Mouse (Mus musculus): ENCODE measurements around the gene Pitx3. TPM values are rescaled to one million over a fixed set of nuclear protein-coding genes. Genes with fewer than 3 reads are reported as not detected.

Pitx3 gene
- polyA plus RNA-seq, 1 experiment from 2014 or later: not detected

DNA sequence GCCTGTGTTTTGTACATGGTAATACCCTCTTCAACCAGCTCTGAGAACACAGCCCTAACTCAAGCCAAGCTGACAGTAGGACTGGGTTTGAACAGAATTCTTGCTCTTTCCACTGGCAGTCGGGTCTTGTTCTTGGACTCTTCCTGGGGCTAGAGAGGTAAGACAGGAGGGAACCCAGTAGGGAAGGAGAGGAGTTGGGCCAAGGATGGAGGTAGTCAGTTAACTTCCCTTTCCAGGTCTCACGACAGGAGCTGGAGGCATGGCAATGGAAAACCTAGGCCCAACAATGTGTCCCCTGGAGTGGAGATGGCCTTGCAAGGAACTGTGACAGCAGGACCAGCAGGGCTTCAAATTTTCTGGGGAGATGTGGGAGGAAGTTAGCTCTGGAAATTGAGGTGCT lies 7.8 kb downstream of the Pitx3 start:
- H3K9ac ChIP-seq (replicated peaks; ENCODE audit: low read depth, low read length): no peak overlapping the region
- no peak overlapping the region for H3K4me3 ChIP-seq (ENCODE audit: low read depth, low read length)
- no peak overlapping the region for H3K4me2 ChIP-seq (replicated peaks; ENCODE audit: low read depth, low read length)
- no peak overlapping the region for H3K27ac ChIP-seq (ENCODE audit: low read length)
- peaks cover 19% of the 10 kb centered on the region for H3K4me1 ChIP-seq (ENCODE audit: control insufficient read depth, insufficient read depth, low read length)
- 76% methylated on average over 2 of the region's 2 CpGs for WGBS
- no peaks in the 10 kb centered on the region for H3K36me3 ChIP-seq (ENCODE audit: control insufficient read depth, insufficient read depth, low read length)
- no peaks in the 10 kb centered on the region for H3K9me3 ChIP-seq (ENCODE audit: control insufficient read depth, low read depth, low read length)
- peaks cover 30% of the 10 kb centered on the region for H3K27me3 ChIP-seq (ENCODE audit: control insufficient read depth, insufficient read depth, low read length)
- ATAC-seq (ENCODE audit: insufficient number of reproducible peaks, insufficient read depth, low FRiP score, low read depth): no peak

DNA sequence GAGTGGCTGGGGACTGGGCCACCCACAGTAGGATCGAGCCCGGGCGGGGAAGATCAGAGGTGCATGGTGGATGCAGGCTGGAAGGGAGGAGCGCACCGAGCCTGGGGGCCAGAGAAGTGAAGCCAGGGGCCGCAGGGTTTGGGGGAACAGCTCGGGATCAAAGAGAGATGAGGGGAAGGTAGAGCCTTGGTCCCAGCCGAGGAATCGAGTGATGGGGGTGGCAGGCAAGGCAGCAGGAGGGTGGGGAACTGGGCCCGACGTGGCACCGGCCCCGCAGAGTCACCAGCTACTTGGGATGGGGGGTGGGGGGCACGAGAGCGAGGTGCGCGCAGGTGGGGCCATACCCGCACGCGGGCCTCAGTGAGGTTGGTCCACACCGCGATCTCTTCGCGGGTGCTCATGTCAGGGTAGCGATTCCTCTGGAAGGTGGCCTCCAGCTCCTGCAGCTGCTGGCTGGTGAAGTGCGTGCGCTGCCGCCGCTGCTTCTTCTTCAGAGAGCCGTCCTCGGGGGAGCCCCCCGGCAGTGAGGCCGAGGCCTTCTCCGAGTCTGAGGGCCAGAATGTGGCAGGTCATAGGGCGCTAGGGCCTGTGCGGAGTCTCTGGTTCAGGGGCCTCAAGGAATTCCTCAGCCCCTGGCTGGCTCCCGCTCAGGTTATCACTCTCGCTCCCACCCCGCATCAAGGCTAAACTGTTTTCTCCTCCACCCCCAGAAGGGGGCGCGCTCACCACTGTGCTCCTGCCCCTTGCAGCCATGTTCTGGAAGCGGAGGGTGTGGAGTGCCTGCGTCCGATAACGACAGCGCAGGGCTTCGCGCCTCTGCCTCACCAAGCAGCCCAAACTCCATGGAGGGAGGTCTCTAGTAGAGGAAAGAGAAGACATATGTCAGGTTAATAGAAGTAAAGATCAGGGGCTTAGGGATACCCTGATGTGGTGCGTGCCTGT lies 11.2 kb downstream of the Pitx3 start:
- ATAC-seq (ENCODE audit: insufficient number of reproducible peaks, insufficient read depth, low FRiP score, low read depth): 0 out of 2 replicates have a peak, but pooled peaks have one; percentile 8
- Histone ChIP-seq H3K4me2 (replicated peaks; ENCODE audit: low read depth, low read length) (peak overlapping the region; percentile 100), H3K36me3 (ENCODE audit: control insufficient read depth, insufficient read depth, low read length) (no peaks in the 10 kb centered on the region), H3K27ac (ENCODE audit: low read length) (no peak overlapping the region), H3K4me1 (ENCODE audit: control insufficient read depth, insufficient read depth, low read length) (peaks cover 19% of the 10 kb centered on the region), H3K27me3 (ENCODE audit: control insufficient read depth, insufficient read depth, low read length) (peaks cover 38% of the 10 kb centered on the region), H3K9ac (replicated peaks; ENCODE audit: low read depth, low read length) (peak overlapping the region; percentile 28; the same call in 1 of the 2 replicates), H3K4me3 (ENCODE audit: low read depth, low read length) (peak overlapping the region; percentile 53), H3K9me3 (ENCODE audit: control insufficient read depth, low read depth, low read length) (no peaks in the 10 kb centered on the region)
- WGBS: 3% methylated on average over 49 of the region's 49 CpGs

DNA sequence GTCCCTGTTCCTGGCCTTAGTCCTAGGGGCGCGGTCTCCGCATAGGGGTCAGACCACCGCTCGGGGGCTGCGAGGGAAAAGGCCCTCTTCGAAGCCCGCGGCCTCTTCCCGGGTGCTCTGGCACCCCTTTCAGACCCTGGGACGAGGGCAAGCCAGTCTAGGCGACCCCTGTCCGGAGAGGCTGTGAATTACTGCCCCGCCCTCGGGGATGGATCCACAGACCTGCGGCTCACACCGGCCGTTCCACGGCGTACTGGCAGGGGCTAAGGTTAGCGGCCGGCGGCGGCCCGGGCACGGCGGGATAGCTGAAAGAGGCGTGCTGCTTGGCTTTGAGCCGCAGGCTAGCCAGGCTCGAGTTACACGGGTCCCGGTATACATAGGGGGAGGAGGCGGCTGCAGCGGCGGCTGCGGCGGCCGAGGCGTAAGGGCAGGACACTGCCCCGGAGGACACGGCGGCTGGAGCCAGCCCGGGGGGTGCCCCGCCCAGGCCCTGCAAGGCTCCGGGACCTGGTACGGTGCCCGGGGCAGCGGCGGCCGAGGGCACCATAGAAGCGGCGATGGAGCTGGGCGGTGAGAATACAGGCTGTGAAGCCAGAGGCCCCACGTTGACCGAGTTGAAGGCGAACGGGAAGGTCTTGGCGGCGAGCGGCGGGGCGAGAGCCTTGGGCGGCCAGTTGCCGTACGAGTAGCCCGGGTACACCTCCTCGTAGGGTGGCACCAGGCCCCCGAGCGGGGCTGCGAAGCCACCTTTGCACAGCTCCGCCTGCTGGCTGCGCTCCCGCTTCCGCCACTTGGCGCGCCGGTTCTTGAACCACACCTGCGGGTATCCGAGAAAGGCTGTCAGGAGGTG lies 12.1 kb downstream of the Pitx3 start:
- H3K4me3 ChIP-seq (ENCODE audit: low read depth, low read length): peak overlapping the region; percentile 53
- no peak overlapping the region for H3K27ac ChIP-seq (ENCODE audit: low read length)
- WGBS: 1% methylated on average over 78 of the region's 79 CpGs
- H3K36me3 ChIP-seq (ENCODE audit: control insufficient read depth, insufficient read depth, low read length): no peaks in the 10 kb centered on the region
- peak overlapping the region; percentile 100 for H3K4me2 ChIP-seq (replicated peaks; ENCODE audit: low read depth, low read length)
- peaks cover 41% of the 10 kb centered on the region for H3K27me3 ChIP-seq (ENCODE audit: control insufficient read depth, insufficient read depth, low read length)
- H3K4me1 ChIP-seq (ENCODE audit: control insufficient read depth, insufficient read depth, low read length): peaks cover 16% of the 10 kb centered on the region
- peak; percentile 30; the same call in 1 of the 2 replicates for ATAC-seq (ENCODE audit: insufficient number of reproducible peaks, insufficient read depth, low FRiP score, low read depth)
- H3K9me3 ChIP-seq (ENCODE audit: control insufficient read depth, low read depth, low read length): no peaks in the 10 kb centered on the region
- peak overlapping the region; percentile 28; the same call in 1 of the 2 replicates for H3K9ac ChIP-seq (replicated peaks; ENCODE audit: low read depth, low read length)

DNA sequence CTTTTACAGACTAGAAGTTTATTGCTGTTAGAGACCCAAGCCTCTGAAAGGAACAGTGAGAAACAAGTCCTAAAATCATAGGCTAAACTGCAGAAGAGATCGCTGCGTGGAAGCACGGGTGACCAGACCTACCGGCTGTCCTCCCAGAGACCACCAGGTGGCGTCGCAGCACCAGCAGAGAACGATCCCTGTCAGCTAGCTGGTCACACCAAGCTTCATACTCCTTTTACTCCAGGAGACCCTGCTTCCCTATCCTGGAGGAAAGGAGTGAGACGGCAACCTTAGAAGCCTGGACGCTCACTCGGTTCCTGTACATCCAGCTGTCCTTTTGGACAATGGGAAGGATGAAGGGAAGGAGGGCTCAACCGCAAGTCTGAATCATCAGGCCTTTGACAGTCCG lies 12.8 kb downstream of the Pitx3 start:
- Histone ChIP-seq H3K9me3 (ENCODE audit: control insufficient read depth, low read depth, low read length) (no peaks in the 10 kb centered on the region), H3K9ac (replicated peaks; ENCODE audit: low read depth, low read length) (no peak overlapping the region), H3K27me3 (ENCODE audit: control insufficient read depth, insufficient read depth, low read length) (peaks cover 41% of the 10 kb centered on the region), H3K4me2 (replicated peaks; ENCODE audit: low read depth, low read length) (peak overlapping the region; percentile 100), H3K4me3 (ENCODE audit: low read depth, low read length) (peak overlapping the region; percentile 53), H3K36me3 (ENCODE audit: control insufficient read depth, insufficient read depth, low read length) (no peaks in the 10 kb centered on the region), H3K4me1 (ENCODE audit: control insufficient read depth, insufficient read depth, low read length) (peaks cover 15% of the 10 kb centered on the region), H3K27ac (ENCODE audit: low read length) (no peak overlapping the region)
- peak; percentile 44; the same call in 1 of the 2 replicates for ATAC-seq (ENCODE audit: insufficient number of reproducible peaks, insufficient read depth, low FRiP score, low read depth)
- 1% methylated on average over 12 of the region's 12 CpGs for WGBS

DNA sequence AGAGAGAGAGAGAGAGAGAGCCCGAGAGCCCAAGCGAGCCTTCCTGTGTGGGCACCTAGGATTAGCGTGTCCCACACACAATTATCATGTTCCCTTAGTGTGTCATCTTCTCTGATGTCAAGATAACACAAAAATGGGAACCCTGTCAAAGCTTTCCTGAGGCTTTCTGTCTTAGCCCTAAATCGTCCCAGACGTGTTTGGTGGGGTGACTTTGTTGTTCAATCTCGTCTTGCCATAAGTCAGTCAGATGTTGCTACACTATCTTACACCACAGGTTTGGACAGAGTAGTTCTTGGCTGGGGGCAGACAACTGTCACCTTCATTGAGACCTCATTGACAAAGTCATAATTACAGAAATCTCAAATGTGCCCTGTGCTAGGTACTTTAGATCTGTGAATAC lies 15.5 kb downstream of the Pitx3 start:
- WGBS: 55% methylated on average over 6 of the region's 6 CpGs
- H3K9ac ChIP-seq (replicated peaks; ENCODE audit: low read depth, low read length): no peak overlapping the region
- H3K9me3 ChIP-seq (ENCODE audit: control insufficient read depth, low read depth, low read length): no peaks in the 10 kb centered on the region
- no peaks in the 10 kb centered on the region for H3K36me3 ChIP-seq (ENCODE audit: control insufficient read depth, insufficient read depth, low read length)
- H3K27ac ChIP-seq (ENCODE audit: low read length): no peak overlapping the region
- H3K4me2 ChIP-seq (replicated peaks; ENCODE audit: low read depth, low read length): no peak overlapping the region
- H3K4me3 ChIP-seq (ENCODE audit: low read depth, low read length): no peak overlapping the region
- peaks cover 41% of the 10 kb centered on the region for H3K27me3 ChIP-seq (ENCODE audit: control insufficient read depth, insufficient read depth, low read length)
- ATAC-seq (ENCODE audit: insufficient number of reproducible peaks, insufficient read depth, low FRiP score, low read depth): no peak
- H3K4me1 ChIP-seq (ENCODE audit: control insufficient read depth, insufficient read depth, low read length): peaks cover 15% of the 10 kb centered on the region

DNA sequence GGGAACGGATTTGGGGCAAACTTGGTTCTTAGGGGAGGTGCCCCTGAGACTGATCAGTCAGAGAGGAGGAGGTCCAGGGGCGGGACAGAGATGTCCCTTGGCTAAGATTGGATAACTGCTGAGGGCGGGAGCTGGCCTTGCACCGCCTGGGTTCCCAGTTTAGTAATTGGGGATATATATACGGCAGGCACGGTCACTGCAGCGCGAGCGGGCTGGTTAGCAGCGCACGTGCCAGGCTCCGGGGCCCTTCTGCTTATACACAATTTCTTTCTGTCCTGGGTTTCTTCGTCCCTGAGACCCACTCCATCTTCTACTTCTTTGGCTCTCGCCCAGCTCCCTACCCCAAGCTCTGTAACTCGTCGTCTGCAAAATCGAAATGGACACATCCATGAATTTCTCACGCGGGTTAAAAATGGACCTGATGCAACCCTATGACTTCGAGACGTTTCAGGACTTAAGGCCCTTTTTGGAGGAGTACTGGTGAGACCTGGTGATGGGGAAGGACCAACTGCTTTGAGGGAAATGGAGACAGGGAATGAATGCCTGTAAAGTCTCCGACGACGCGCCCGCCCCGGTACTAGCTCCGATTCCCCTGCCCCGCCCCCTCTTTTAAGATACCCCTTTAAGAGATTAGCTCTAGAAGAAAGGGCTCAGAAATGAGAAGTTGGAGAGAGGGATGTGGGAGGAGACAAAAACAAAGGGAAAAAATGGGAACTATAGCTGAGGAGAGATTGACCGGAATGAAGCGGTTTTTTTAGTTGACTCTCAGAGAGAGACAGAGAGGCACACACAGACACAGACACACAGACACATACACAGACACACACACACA lies 16.2 kb downstream of the Pitx3 start, which contains the start of gene Elovl3:
Elovl3 (plus strand) TSS at position 204 of the 832 bp plus-strand sequence.
- peak within 1 kb of the TSS; percentile 43 for H3K4me2 ChIP-seq (replicated peaks; ENCODE audit: low read depth, low read length)
- H3K9me3 ChIP-seq (ENCODE audit: control insufficient read depth, low read depth, low read length): no peaks in the 10 kb centered on the region
- H3K9ac ChIP-seq (replicated peaks; ENCODE audit: low read depth, low read length): no peak within 1 kb of the TSS
- H3K4me1 ChIP-seq (ENCODE audit: control insufficient read depth, insufficient read depth, low read length): peaks cover 13% of the 10 kb centered on the region
- H3K36me3 ChIP-seq (ENCODE audit: control insufficient read depth, insufficient read depth, low read length): no peaks in the 10 kb centered on the region
- ATAC-seq (ENCODE audit: insufficient number of reproducible peaks, insufficient read depth, low FRiP score, low read depth): no peak
- peak within 1 kb of the TSS; percentile 19 for H3K4me3 ChIP-seq (ENCODE audit: low read depth, low read length)
- no peak within 1 kb of the TSS for H3K27ac ChIP-seq (ENCODE audit: low read length)
- WGBS: 3% methylated on average over 31 of the region's 31 CpGs
- peaks cover 37% of the 10 kb centered on the region for H3K27me3 ChIP-seq (ENCODE audit: control insufficient read depth, insufficient read depth, low read length)

DNA sequence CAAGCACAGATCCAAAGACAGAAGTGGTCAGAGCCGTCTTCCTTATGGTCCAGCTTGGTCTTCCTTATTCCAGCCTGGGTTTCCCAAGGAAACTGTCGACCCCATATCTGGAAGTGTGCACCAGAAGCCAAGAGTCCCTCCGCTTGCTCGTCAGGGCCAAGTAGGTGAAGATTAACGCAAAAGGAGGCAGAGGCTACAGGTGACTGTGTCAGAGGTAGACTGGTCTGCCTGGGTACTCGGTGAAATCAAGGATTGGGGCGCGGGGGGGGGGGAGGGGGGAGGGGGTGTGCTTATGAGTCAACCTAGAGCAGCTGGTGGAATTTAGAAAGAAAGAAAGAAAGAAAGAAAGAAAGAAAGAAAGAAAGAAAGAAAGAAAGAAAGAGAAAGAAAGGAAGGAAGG lies 16.8 kb downstream of the Pitx3 start:
- no peaks in the 10 kb centered on the region for H3K9me3 ChIP-seq (ENCODE audit: control insufficient read depth, low read depth, low read length)
- no peak overlapping the region for H3K27ac ChIP-seq (ENCODE audit: low read length)
- ATAC-seq (ENCODE audit: insufficient number of reproducible peaks, insufficient read depth, low FRiP score, low read depth): no peak
- 9% methylated on average over 8 of the region's 8 CpGs for WGBS
- H3K9ac ChIP-seq (replicated peaks; ENCODE audit: low read depth, low read length): no peak overlapping the region
- H3K4me1 ChIP-seq (ENCODE audit: control insufficient read depth, insufficient read depth, low read length): peaks cover 7% of the 10 kb centered on the region; the same call in 1 of the 2 replicates
- H3K4me2 ChIP-seq (replicated peaks; ENCODE audit: low read depth, low read length): peak overlapping the region; percentile 43
- H3K36me3 ChIP-seq (ENCODE audit: control insufficient read depth, insufficient read depth, low read length): no peaks in the 10 kb centered on the region
- H3K27me3 ChIP-seq (ENCODE audit: control insufficient read depth, insufficient read depth, low read length): peaks cover 31% of the 10 kb centered on the region
- H3K4me3 ChIP-seq (ENCODE audit: low read depth, low read length): peak overlapping the region; percentile 19
